Mouse (Mus musculus): ENCODE measurements around the gene Git1.

The Git1 gene

DNA sequence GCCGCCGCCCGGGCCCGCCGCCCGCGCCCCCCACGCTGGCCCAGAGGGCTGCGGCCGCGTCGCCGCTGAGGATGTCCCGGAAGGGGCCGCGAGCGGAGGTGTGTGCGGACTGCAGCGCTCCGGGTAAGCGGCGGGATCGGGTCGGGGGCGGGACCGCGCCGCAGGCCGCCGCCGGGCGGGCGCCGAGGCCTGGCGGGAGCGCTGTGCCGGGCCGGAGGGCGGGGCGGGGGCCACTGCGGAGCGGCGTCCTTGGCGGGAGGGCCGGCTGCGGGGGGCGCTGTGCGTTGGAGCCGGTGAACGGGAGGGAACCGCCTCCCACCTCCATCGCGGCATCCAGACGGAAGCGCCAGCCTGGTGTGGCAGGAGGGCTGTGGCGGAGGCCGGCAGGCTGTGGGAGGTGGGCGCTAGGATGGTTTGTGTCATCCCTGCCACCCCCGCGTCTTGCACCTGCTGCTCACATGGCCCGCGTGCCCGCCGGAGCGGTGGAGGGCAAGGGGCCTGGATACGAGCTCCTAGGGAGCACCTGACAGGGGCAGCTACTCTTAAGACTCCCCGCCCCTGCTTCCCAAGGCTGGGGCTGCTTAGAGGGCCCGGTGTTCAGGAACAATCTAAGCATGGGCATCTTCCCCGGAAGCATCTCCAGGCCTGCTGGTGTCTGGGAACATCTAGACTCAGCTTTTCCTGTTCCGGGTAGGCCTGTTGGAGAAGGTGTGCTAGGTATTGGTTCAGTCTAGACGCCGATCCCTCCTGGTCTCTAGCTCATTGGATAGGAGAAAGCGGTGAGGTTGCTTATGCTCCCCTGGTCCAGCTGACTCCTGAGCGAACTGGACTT lies at the start of gene Git1:
Gene Git1, plus strand, starts transcription at position 51 of the 832 bp plus-strand sequence.
- peak; percentile 25 for DNase-seq (ENCODE audit: low spot score)

DNA sequence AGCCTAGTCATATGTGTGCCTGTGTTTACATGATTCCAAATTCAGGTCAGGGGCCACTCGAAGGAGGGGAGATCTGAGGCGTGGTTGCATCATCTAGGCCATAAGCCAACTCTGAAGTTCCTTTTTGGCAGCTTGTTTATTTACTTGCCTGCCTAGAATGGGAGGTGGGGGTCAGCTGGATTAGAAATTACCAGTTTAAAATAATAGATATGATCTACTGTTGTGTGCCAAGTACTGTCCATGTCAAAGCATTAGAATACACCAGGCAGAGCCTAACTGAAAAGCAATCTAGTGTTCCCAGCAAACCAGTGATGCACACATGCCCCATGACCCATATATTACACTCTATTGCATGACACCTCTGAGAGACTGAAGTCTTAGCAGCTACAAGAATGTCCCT lies 48.4 kb upstream of the Git1 start:
- no peak for DNase-seq (ENCODE audit: low spot score)

DNA sequence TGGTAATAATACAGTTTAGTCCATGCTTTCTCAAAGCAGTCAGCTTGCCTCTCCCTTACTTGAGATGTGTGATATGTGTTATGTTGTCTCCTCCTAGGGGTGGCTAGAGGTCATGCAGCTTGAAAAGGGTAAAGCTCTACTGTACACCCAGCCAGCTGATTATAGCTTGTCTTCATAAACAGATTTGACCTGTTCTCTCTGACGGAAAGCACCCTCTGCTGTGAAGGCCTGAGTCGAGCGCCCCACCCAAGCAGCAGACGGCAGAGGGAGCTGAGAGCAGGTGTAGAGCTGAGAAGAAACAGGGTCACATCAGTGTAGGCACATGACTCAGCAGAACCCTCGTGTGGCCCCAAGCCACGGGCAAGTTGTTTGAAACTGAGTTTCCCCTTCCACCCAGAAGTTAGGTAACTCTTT lies 46.7 kb upstream of the Git1 start:
- DNase-seq (ENCODE audit: low spot score): peak; percentile 47

DNA sequence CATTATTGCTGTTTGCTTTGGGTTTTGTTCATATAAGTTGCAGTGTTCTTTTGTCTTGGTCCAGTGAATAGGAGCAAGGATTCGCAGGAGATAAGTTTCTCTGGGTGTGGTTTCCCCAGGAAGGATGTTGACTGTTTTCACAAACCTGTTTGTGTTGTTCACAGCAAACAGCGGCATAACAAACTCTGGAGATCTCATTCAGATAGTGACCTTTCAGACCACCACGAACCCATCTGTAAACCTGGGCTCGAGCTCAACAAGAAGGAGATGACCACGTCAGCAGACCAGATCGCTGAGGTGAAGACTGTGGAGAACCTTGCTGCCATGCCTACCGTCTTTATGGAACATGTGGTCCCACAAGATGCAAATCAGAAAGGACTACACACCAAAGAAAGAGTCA lies 44.1 kb upstream of the Git1 start:
- DNase-seq (ENCODE audit: low spot score): no peak

DNA sequence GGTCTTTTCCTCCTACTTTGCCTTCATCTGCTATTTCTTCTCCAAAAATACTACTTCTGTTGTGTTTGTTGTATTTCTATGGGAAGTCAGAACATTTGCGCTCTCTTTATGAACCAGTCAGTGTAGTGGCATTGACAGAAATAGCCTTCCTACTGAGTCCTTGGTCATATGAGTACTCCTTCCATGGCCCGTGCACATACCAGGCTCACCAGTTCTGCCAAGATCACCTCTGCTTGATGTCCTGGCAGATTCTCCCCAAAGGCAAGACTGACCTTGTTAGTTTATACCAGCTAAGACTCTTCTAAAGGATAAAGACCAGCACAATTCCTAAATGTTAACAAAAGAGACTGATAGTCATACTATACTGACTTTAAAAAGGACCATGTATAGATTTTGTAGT lies 41.7 kb upstream of the Git1 start:
- DNase-seq (ENCODE audit: low spot score): no peak

DNA sequence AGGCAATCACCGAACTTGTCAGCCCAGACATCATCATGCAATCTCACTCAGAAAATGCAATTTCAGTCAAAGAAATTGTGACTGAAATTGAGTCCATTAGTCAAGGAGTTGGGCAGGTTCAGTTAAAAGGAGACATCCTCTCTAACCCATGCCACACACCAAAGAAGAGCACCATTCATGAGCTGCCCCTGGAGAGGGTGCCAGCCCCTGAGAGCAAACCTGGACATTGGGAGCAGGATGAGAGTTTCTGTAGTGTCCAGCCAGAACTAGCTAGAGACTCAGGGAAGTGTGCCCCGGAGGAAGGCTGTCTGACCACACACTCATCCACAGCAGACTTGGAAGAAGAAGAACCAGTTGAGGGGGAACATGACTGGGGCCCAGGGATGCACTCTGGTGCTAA lies 40.0 kb upstream of the Git1 start:
- DNase-seq (ENCODE audit: low spot score): no peak

DNA sequence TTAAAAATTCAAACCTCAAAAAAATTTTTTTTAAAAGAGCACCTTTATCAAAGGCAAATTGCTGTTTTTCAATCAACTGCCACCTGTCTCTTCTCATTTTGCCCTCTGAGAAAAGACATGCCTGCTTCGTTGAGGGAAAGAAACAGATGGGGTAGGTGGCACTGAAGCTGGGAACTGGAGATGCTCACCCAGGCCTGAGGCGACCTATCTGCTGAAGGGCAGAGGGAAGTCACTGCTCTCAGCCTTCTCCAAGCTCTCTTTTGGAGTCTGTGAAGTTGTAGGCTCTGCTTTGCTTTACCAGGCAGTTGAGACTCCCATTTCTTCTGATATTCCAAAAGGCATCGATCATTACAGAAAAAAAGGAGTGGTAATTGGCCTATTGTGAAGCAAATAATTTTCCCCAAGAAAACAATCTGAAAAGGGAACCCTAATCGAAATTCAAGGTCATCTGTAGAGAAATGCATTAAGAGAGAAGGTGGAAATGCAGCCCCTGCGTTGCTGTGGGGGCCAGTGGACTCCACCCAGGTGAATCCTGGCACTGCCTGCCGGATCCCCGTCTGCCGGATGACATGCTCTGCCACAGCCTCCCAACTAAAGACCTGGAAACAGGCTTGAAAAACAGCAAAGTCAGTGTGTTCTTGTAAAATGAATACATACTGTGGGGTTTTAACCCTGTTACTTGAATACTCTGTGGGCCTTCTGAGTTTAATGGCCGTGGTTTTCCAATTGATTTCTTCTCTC lies 37.4 kb upstream of the Git1 start:
- no peak for DNase-seq (ENCODE audit: low spot score)

DNA sequence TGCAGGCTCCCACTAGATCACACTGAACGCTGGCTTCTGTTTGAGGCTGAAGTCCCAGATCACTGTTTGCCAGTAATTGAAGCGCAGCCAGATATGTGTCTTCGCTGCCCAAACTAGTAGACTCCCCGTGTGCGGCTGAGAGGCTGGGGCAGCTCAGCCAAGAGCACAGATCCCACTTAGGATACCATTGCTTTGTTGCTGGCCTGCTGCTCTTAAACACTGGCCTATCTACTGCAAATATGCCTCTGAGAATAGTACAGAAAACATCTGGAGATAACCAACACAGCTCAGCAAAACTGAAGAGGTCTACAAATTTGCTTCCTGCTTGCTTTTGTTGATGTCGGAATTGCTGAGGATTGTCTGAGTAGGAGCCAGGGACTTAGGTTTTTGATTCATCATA lies 36.5 kb upstream of the Git1 start:
- DNase-seq (ENCODE audit: low spot score): no peak

DNA sequence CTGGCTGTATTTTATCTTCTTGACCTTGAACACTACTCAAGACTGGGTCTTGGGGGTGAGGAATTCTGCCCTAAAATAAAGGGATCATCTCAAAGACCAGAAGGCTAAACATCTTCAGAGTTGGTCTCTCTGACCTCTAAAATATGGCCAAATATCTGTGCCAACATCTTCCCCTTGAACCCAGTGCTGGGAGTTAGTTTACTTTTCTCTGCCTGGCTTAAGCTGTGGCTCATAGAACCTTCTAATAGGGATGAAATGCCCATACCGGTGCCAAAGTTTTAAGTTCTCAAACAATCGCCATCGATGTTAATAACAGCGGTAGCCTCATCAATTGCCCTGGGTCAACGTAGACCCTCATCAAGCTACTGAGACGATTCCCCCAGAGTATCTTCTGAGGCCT lies 31.5 kb upstream of the Git1 start:
- DNase-seq (ENCODE audit: low spot score): no peak

DNA sequence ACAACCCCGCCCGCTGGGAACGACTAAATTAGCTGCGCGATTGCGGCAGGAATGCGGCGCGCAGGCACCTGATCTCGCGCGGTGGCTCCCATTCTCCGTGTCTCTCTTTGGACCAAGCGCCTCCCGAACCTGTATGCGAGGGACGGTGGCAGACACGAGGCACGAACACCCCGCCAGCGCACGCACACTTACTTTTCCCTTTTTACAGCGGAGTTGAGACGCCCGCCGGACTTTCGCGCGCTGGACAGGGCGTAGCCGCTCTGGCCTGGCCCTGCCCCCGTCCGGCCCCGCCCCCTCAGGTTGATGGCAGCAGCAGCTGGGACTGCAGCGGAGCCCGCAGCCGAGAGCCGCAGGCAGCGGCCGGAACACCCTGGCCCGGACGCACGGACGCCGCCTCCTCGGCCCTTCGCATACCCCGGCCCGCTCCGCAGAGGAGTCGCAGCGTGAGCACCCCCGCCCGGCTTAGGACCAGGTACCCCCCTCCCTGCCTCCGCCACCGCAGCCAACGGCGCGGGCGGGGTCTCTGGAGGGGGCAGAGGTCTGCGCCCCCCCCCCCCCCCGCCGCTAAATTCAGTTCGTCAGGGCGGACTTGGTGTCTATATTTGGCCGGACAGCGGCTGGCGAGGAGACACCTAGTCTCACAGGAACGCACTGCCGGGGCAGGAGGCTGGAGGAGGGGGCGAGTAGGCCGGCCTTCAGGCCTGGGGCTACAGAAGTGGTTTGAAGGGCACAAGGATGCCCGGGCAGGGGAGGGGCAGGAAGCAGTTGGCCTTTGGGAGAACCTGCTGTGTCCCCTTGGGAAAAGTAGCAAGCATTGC lies 30.9 kb upstream of the Git1 start, which contains the start of gene Coro6:
Gene Coro6, plus strand, starts transcription at position 129 of the 818 bp plus-strand sequence.
- DNase-seq (ENCODE audit: low spot score): peak; percentile 63

DNA sequence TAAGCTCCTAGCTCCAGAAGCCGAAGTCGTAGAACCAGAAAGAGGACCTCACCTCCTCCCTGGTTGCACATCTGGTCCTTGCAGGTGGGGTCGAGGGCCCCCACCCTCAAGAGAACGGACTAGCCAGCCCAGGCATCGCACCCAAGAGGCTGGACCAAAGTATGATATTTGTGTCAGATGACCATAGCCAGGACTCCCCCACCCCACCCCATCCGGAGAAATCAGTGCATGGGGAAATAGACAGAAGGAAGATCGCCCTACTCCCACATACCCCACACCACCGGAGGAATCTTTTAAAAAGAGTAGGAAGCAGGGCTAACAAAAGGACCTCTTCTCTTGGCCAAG lies 30.3 kb upstream of the Git1 start:
- no peak for DNase-seq (ENCODE audit: low spot score)

DNA sequence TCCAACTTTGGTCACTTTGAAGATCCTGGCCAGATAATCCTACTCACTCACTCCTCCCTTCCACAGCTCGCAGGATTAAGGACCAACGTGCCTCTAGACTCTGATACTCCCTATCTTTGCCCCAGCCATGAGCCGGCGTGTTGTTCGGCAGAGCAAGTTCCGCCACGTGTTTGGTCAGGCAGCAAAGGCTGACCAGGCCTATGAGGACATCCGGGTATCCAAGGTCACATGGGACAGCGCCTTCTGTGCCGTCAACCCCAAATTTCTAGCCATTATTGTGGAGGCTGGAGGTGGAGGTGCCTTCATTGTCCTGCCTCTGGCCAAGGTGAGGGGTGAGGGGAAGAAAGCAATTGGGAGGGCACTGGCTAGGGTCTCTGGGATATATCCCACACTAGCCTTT lies 29.6 kb upstream of the Git1 start:
- no peak for DNase-seq (ENCODE audit: low spot score)

DNA sequence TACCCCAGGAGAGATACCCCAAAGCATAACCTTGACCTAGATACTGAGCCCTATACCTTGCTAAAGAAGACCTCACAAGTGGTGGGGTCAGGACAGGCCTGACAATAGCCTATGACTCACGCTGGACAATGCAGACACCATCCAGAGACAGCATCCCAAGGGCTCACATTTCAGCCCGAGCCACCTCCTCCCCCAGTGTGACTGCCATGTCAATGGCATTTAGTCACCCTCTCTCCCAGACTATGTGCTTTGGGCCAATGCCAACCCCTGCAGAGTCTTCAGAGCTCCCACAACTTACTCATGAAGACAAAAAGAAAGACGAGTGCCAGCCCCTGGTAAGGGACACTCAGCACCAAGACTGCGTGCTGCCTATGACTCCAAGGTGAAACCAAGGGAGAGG lies 28.7 kb upstream of the Git1 start:
- no peak for DNase-seq (ENCODE audit: low spot score)

DNA sequence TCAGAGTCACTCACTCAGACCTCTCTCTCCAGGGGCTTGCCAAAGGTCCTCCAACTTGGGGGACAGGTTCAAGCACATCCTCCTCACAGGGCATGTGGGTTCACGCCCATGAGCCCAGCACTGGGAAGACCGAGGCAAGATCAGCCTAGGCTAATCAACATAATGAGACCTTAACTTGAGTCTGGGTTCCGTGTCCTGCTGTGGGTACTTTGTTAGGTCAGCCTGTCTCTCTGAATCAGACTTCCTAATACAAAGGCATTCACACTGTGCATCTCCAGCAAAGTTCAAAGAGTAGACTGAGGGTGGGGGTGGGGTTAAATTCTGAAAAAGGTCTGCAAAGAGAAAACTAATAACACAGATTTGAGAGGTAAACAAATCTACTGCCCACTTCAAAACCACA lies 28.3 kb upstream of the Git1 start:
- no peak for DNase-seq (ENCODE audit: low spot score)

DNA sequence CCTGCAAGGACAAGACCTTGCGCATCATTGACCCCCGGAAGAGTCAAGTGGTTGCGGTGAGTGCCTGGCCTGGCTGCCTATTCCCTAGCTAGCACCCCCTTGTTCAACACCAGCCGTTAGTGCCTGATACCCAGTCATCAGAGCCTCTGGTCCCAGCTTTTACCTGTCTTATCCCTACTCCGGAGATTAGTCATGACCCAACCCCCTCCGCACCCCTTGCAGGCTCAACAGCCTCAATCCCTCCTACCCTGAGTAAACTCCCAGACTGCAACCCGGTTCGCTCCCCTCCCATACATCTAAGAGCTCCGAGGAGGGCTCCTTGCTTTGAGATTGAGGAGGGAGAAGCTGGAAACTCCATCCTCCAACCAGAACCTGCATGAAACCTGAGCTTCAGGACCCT lies 26.8 kb upstream of the Git1 start:
- DNase-seq (ENCODE audit: low spot score): no peak

DNA sequence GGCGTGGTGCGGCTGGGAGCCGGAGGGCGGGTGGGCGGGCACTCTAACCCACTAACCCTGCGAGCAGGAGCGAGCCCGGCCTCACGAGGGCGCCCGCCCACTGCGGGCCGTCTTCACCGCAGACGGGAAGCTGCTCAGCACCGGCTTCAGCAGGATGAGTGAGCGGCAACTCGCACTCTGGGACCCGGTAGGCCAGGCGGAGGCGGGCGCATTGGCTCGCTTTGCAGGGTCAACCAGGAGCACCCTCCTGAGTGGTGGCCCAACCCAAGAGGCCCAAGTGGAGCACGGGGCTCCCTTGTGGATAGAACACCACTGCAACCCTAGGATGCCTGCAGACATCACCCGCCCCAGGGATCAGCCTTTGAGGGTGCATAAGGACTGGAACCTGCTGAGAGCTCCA lies 26.2 kb upstream of the Git1 start:
- peak; percentile 41 for DNase-seq (ENCODE audit: low spot score)

DNA sequence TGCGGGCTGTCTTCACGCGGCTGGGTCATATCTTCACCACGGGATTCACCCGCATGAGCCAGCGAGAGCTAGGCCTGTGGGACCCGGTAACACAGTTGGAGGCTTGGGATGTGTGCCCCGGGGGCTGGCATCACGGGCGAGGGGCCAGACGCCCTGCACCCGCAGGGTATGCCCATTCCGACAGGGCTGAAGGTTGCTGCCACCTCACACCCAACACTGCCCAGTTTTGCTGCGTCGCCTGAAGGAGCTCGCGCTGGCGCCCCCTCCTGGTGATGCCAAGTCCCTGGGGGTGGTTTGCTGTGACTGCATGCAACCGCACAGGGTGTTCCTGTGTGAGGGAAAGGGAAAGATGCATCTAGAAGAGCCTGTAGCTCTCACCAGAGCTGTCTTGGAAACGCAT lies 25.6 kb upstream of the Git1 start:
- peak; percentile 47 for DNase-seq (ENCODE audit: low spot score)

DNA sequence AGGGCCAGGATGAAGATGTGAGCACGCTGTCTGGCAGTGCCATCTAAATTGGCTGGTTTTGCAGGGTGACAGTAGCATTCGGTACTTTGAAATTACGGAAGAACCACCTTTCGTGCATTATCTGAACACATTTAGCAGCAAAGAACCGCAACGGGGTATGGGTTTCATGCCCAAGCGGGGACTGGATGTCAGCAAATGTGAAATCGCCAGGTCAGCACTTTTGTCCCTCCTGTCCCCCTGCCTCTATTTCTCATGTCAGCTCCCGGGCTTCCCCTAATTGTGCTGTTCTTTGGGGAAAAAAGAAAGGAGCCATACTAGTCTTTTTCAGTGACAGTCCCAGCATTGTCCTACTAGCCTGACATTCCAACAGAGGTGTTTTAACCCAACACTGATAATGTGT lies 25.0 kb upstream of the Git1 start:
- DNase-seq (ENCODE audit: low spot score): no peak

DNA sequence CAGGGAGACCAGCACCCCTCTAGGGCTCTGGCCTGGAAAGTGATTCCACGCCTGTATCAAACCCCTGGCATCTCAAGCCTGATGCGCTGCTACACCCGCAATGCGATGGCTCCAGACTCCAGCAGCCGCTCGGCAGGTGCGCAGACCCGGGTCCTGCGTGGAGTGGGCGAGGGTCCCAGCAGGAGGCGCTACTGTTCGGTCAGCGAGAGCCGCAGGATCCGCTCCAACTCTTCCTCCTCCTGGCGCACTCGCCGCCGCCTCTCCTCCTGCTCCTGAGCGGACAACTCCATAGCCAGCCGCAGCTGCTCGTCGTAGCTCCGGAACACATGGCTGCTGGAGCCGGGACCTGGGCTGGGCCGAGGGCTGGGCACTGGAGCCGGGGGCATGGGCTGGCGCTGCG lies 22.0 kb upstream of the Git1 start:
- DNase-seq (ENCODE audit: low spot score): no peak

DNA sequence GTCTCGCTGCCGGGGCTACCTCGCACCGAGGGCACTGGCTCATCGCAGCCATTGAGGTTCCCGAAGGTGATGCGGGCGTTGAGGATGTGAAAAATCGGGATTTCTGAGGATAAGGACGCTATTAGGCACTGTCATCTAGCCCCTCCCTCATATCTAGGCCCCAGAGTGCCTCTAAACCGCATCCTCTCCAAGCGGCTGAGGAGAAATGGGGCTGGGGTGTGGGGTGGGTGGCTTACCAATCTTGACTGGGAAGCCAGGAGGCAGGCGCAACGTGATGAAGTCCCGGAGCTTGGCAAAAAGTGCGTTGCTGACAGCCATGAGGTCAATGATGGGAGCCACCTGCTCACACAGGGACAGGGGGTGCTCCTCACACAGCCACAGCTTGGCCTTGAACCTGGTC lies 20.6 kb upstream of the Git1 start:
- DNase-seq (ENCODE audit: low spot score): no peak

DNA sequence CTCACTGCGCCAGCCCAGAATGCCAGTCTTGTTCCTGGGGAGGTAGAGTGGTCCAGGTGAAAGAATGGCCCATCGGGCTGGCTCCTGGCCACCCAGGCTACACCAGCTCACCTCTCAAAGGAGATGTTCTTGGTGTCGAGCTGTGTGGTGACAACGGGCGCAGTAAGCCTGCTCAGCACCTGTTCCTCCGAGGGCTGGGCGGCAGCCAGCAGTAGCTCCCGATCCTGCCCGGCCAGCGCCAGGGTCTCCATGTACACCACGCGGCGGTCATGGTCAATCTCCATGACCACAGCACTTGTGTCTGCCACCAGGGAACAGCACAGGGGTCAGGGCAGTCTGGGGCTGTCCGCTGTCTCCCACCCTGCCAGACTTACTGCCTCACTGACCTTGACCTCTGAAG lies 17.1 kb upstream of the Git1 start:
- DNase-seq (ENCODE audit: low spot score): no peak

DNA sequence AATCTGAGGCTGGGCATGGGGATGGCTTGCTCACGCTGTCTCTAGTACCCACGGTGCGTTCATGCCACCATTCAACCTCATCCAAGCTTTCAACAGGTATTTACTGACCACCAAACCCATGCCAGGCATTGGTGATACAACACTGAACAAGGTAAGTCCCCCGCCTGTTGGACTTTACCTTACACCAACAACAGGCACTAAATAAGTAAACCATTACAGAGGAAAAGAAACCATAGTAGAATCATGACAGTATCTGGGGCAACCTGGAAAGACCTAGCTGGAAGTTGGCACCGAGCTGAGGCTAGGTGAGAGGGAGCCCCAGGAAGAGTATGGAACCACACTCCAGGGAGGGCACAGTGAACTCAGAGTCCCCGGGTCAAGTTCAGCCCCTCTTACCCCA lies 16.5 kb upstream of the Git1 start:
- no peak for DNase-seq (ENCODE audit: low spot score)

DNA sequence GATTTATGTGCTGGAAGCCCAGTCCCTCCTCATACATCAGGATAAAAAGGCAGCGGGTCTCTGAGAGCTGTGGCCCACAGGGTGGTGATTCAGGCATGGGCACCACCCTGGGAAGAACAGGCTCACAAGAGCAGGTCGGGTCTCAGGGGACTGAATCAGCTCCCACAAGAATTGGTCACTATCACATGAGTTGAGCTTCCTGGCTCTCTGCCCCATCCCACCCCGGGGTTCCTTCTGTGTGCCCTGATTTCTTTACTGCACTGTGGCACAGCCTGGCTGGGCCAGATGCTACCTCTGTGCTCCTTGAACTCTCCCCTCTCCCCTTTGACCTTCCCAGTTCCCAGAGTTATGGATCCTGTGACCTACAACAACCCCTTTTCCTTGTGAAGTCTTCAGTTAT lies 10.3 kb upstream of the Git1 start:
- no peak for DNase-seq (ENCODE audit: low spot score)
